Mouse (Mus musculus): Measurements from ENCODE around the gene Ssu72. TPM values are rescaled to one million over a fixed set of nuclear protein-coding genes. Genes with fewer than 3 reads are reported as not detected.

The Ssu72 gene
- polyA plus RNA-seq, 1 experiment: 81.9 TPM

GRCm38 (mm10) chr4:155774971-155775740 is 70.6 kb downstream of the Ssu72 start:
- peak overlapping the region; percentile 42; the same call in 1 of the 2 replicates for H3K27ac ChIP-seq (ENCODE audit: insufficient read depth, low read depth, low read length)
- peaks cover 39% of the 10 kb centered on the region for H3K4me1 ChIP-seq (ENCODE audit: control insufficient read depth, insufficient read depth, low read length)
- DNase-seq: peak; percentile 84
- H3K27me3 ChIP-seq (replicated peaks; ENCODE audit: control insufficient read depth, insufficient read depth, low read length): no peaks in the 10 kb centered on the region
- WGBS: 21% methylated on average over 9 of the region's 9 CpGs
- no peak for TF ChIP-seq POLR2A (IDR thresholded peaks at IDR 0.05; ENCODE audit: low read depth, low read length)
- no peak for TF ChIP-seq CTCF (conservative IDR thresholded peaks at IDR 0.05; ENCODE audit: insufficient read depth, insufficient read length, low read depth, low read length)
- H3K4me3 ChIP-seq (ENCODE audit: insufficient read depth, low read depth, low read length): no peak overlapping the region
- H3K36me3 ChIP-seq (ENCODE audit: control insufficient read depth, insufficient read depth, low read length): no peaks in the 10 kb centered on the region

GRCm38 (mm10) chr4:155775855-155776254 is 71.3 kb downstream of the Ssu72 start:
- Histone ChIP-seq H3K4me1 (ENCODE audit: control insufficient read depth, insufficient read depth, low read length) (peaks cover 34% of the 10 kb centered on the region), H3K36me3 (ENCODE audit: control insufficient read depth, insufficient read depth, low read length) (no peaks in the 10 kb centered on the region), H3K27me3 (replicated peaks; ENCODE audit: control insufficient read depth, insufficient read depth, low read length) (no peaks in the 10 kb centered on the region), H3K4me3 (ENCODE audit: insufficient read depth, low read depth, low read length) (no peak overlapping the region), H3K27ac (ENCODE audit: insufficient read depth, low read depth, low read length) (peak overlapping the region; percentile 42)
- peak; percentile 70 for DNase-seq
- TF ChIP-seq POLR2A (IDR thresholded peaks at IDR 0.05; ENCODE audit: low read depth, low read length): no peak
- no peak for TF ChIP-seq CTCF (conservative IDR thresholded peaks at IDR 0.05; ENCODE audit: insufficient read depth, insufficient read length, low read depth, low read length)
- 68% methylated on average over 3 of the region's 3 CpGs for WGBS

GRCm38 (mm10) chr4:155776704-155777335 is 72.2 kb downstream of the Ssu72 start:
- peak; percentile 32 for DNase-seq
- TF ChIP-seq POLR2A (IDR thresholded peaks at IDR 0.05; ENCODE audit: low read depth, low read length) (no peak), CTCF (conservative IDR thresholded peaks at IDR 0.05; ENCODE audit: insufficient read depth, insufficient read length, low read depth, low read length) (no peak)
- Histone ChIP-seq H3K4me3 (ENCODE audit: insufficient read depth, low read depth, low read length) (no peak overlapping the region), H3K36me3 (ENCODE audit: control insufficient read depth, insufficient read depth, low read length) (no peaks in the 10 kb centered on the region), H3K4me1 (ENCODE audit: control insufficient read depth, insufficient read depth, low read length) (peaks cover 26% of the 10 kb centered on the region), H3K27me3 (replicated peaks; ENCODE audit: control insufficient read depth, insufficient read depth, low read length) (no peaks in the 10 kb centered on the region), H3K27ac (ENCODE audit: insufficient read depth, low read depth, low read length) (peak overlapping the region; percentile 36; the same call in 1 of the 2 replicates)
- WGBS: 63% methylated on average over 2 of the region's 2 CpGs

GRCm38 (mm10) chr4:155777816-155778215 is 73.2 kb downstream of the Ssu72 start:
- H3K27me3 ChIP-seq (replicated peaks; ENCODE audit: control insufficient read depth, insufficient read depth, low read length): no peaks in the 10 kb centered on the region
- TF ChIP-seq POLR2A (IDR thresholded peaks at IDR 0.05; ENCODE audit: low read depth, low read length) (no peak), CTCF (conservative IDR thresholded peaks at IDR 0.05; ENCODE audit: insufficient read depth, insufficient read length, low read depth, low read length) (no peak)
- no peak for DNase-seq
- no peak overlapping the region for H3K27ac ChIP-seq (ENCODE audit: insufficient read depth, low read depth, low read length)
- H3K4me3 ChIP-seq (ENCODE audit: insufficient read depth, low read depth, low read length): no peak overlapping the region
- peaks cover 17% of the 10 kb centered on the region for H3K4me1 ChIP-seq (ENCODE audit: control insufficient read depth, insufficient read depth, low read length)
- 75% methylated on average over 2 of the region's 2 CpGs for WGBS
- no peaks in the 10 kb centered on the region for H3K36me3 ChIP-seq (ENCODE audit: control insufficient read depth, insufficient read depth, low read length)

- TF ChIP-seq POLR2A (IDR thresholded peaks at IDR 0.05; ENCODE audit: low read depth, low read length): no peak
- no peak for TF ChIP-seq CTCF (conservative IDR thresholded peaks at IDR 0.05; ENCODE audit: insufficient read depth, insufficient read length, low read depth, low read length)
- H3K4me3 ChIP-seq (ENCODE audit: insufficient read depth, low read depth, low read length): no peak overlapping the region
- H3K27me3 ChIP-seq (replicated peaks; ENCODE audit: control insufficient read depth, insufficient read depth, low read length): no peaks in the 10 kb centered on the region
- DNase-seq: no peak
- no peak overlapping the region for H3K27ac ChIP-seq (ENCODE audit: insufficient read depth, low read depth, low read length)
- whole genome bisulfite sequencing: 85% methylated on average over 4 of the region's 4 CpGs
- H3K36me3 ChIP-seq (ENCODE audit: control insufficient read depth, insufficient read depth, low read length): no peaks in the 10 kb centered on the region
- peaks cover 21% of the 10 kb centered on the region for H3K4me1 ChIP-seq (ENCODE audit: control insufficient read depth, insufficient read depth, low read length)
Measured at GRCm38 (mm10) chr4:155779498-155779897, 74.9 kb downstream of the Ssu72 start.

- peaks cover 17% of the 10 kb centered on the region for H3K4me1 ChIP-seq (ENCODE audit: control insufficient read depth, insufficient read depth, low read length)
- H3K4me3 ChIP-seq (ENCODE audit: insufficient read depth, low read depth, low read length): no peak overlapping the region
- peak; percentile 87 for DNase-seq
- WGBS: 35% methylated on average over 6 of the region's 6 CpGs
- TF ChIP-seq POLR2A (IDR thresholded peaks at IDR 0.05; ENCODE audit: low read depth, low read length): no peak
- TF ChIP-seq CTCF (conservative IDR thresholded peaks at IDR 0.05; ENCODE audit: insufficient read depth, insufficient read length, low read depth, low read length): no peak
- no peaks in the 10 kb centered on the region for H3K27me3 ChIP-seq (replicated peaks; ENCODE audit: control insufficient read depth, insufficient read depth, low read length)
- no peaks in the 10 kb centered on the region for H3K36me3 ChIP-seq (ENCODE audit: control insufficient read depth, insufficient read depth, low read length)
- peak overlapping the region; percentile 64; the same call in 1 of the 2 replicates for H3K27ac ChIP-seq (ENCODE audit: insufficient read depth, low read depth, low read length)
Measured at GRCm38 (mm10) chr4:155780895-155781294, 76.3 kb downstream of the Ssu72 start.

Other genes starting within 250 kb of the Ssu72 start
- 14.7 and 15.7 TPM in 2 replicates for gene Tmem52, start 235.7 kb upstream of the Ssu72 start, polyA plus RNA-seq (2012; rRNA removed)
- gene Gnb1, start 213.4 kb upstream of the Ssu72 start, polyA plus RNA-seq (2012; rRNA removed): 399 and 462 TPM in 2 replicates
- gene Nadk, start 142.4 kb upstream of the Ssu72 start, polyA plus RNA-seq (2012; rRNA removed): 141 and 153 TPM in 2 replicates
- 7.5 and 7.9 TPM in 2 replicates for gene Slc35e2, start 103.4 kb upstream of the Ssu72 start, polyA plus RNA-seq (2012; rRNA removed)
- gene Cdk11b, start 79.9 kb upstream of the Ssu72 start, polyA plus RNA-seq (2012; rRNA removed): 19.2 and 24.8 TPM in 2 replicates
- gene Gm10563, start 59.4 kb upstream of the Ssu72 start, polyA plus RNA-seq (2012; rRNA removed): not detected in 2 replicates
- gene Mmp23, start 51.4 kb upstream of the Ssu72 start, polyA plus RNA-seq (2012; rRNA removed): 22.4 and 28.0 TPM in 2 replicates
- gene Mib2, start 35.6 kb upstream of the Ssu72 start, polyA plus RNA-seq (2012; rRNA removed): 57.7 and 72.6 TPM in 2 replicates
- gene Fndc10, start 10.5 kb upstream of the Ssu72 start, polyA plus RNA-seq (2012; rRNA removed): 9.8 and 10.6 TPM in 2 replicates
- 0.67 TPM in 2 replicates for gene Tmem240, start 30.0 kb downstream of the Ssu72 start, polyA plus RNA-seq (2012; rRNA removed)
- 130 and 145 TPM in 2 replicates for gene Atad3a, start 56.3 kb downstream of the Ssu72 start, polyA plus RNA-seq (2012; rRNA removed)
- 21.8 and 27.2 TPM in 2 replicates for gene Vwa1, start 69.9 kb downstream of the Ssu72 start, polyA plus RNA-seq (2012; rRNA removed)
- 1.8 and 2.4 TPM in 2 replicates for gene Tmem88b, start 81.1 kb downstream of the Ssu72 start, polyA plus RNA-seq (2012; rRNA removed)
- 2.8 and 3.2 TPM in 2 replicates for gene Ankrd65, start 85.6 kb downstream of the Ssu72 start, polyA plus RNA-seq (2012; rRNA removed)
- 83.1 and 91.1 TPM in 2 replicates for gene Mrpl20, start 98.1 kb downstream of the Ssu72 start, polyA plus RNA-seq (2012; rRNA removed)
- gene Ccnl2, start 107.7 kb downstream of the Ssu72 start, polyA plus RNA-seq (2012; rRNA removed): 54.1 and 56.8 TPM in 2 replicates
- 164 and 195 TPM in 2 replicates for gene Aurkaip1, start 126.5 kb downstream of the Ssu72 start, polyA plus RNA-seq (2012; rRNA removed)
- gene Mxra8, start 134.9 kb downstream of the Ssu72 start, polyA plus RNA-seq (2012; rRNA removed): 98.0 and 115 TPM in 2 replicates
- 123 and 174 TPM in 2 replicates for gene Dvl1, start 142.6 kb downstream of the Ssu72 start, polyA plus RNA-seq (2012; rRNA removed)
- 0.64 and 0.72 TPM in 2 replicates for gene Tas1r3, start 158.6 kb downstream of the Ssu72 start, polyA plus RNA-seq (2012; rRNA removed)
- gene Cptp, start 164.6 kb downstream of the Ssu72 start, polyA plus RNA-seq (2012; rRNA removed): 46.2 and 53.1 TPM in 2 replicates
- gene Ints11, start 164.7 kb downstream of the Ssu72 start, polyA plus RNA-seq (2012; rRNA removed): 26.0 and 28.9 TPM in 2 replicates
- gene Pusl1, start 187.0 kb downstream of the Ssu72 start, polyA plus RNA-seq (2012; rRNA removed): 27.3 and 34.1 TPM in 2 replicates
- 14.6 and 18.3 TPM in 2 replicates for gene Acap3, start 187.0 kb downstream of the Ssu72 start, polyA plus RNA-seq (2012; rRNA removed)
- 47.3 and 48.0 TPM in 2 replicates for gene Ube2j2, start 239.0 kb downstream of the Ssu72 start, polyA plus RNA-seq (2012; rRNA removed)